Mouse (Mus musculus) layer of hippocampus, adult 9-11 months (tissue): Measurements from ENCODE around the gene Srgn.
A peak's percentile ranks its signal among the peaks of the same experiment; 100 is the strongest.
"Not testable (repeated sequence)": the region's sequence is repeated elsewhere in the genome, so short reads cannot be mapped to it uniquely, and the experiment has no call there.

Source experiments
- DNase-seq: peaks from one replicate; pipeline ENCODE4 v3.0.0; 2022

Srgn gene

GRCm38 (mm10) chr10:62520911-62521310, 6.3 kb downstream of the Srgn start:
- DNase-seq = no peak

GRCm38 (mm10) chr10:62517511-62517910, 9.7 kb downstream of the Srgn start:
- DNase-seq = no peak

DNA sequence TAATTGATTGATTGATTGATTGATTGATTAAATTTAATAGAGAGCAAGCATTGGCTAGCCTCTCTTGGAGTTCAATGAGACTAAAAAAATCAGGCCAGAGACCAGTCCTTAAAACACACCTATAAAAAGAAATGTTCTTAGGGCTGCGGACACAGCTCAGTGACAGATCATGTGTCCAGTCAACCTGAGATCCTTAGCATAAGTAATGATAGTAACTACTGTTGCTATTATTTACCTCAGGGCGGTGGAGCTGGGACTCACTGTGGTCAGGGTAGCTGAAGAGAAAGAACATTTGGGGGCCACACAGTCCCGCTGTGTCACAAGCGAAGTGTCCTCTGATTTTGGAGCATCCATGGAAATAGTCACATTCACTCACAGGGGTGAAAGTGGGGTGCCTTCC, 14.4 kb downstream of the Srgn start:
- no peak for DNase-seq

DNA sequence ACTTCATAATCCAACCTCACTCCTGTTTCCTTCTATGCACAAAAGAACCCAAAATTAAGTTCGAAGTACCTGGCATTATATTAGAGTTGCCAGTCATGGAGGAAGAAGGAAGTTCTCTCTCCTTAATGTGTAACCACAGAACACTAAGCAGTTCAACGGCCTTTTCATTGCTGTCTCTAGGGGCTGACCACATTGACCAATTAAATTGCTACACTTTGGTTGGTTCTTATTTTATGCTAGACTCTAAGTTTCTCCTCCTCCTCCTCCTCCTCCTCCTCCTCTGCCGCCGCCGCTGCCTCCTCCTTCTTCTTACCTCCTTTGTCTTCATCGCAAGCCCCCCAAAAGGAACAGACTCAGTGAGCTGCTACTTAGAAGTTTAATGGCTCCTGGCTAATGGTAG, 15.7 kb downstream of the Srgn start:
- no peak for DNase-seq

DNA sequence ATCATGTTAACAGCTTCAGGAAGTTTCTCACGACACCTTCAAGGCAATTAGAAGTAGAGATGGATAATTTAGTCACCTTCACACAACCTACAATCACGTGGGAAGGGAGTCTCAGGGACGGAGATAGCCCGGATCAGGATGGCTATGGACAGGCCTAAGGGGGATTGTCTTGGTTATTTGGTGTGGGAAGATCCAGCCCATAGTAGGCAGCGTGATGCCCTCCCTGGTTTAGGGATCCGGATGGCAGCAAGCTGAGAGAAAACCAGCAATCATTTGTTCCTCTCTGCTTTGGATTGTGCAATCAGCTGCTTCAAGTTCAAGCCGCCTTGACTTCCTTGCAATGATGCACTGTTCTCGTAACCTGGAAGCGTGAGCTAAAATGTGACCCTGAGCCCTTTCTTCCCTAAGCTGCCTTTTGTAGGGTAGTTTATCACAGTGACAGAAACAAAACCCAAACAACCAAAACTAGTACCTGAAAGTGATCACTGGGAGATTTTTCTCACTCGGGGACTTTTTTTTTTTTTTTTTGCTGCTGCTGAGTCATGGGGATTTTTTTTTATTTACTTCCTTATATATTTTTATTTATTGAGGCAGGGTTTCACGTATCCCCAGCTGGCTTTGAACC, 18.1 kb downstream of the Srgn start:
- DNase-seq = no peak

DNA sequence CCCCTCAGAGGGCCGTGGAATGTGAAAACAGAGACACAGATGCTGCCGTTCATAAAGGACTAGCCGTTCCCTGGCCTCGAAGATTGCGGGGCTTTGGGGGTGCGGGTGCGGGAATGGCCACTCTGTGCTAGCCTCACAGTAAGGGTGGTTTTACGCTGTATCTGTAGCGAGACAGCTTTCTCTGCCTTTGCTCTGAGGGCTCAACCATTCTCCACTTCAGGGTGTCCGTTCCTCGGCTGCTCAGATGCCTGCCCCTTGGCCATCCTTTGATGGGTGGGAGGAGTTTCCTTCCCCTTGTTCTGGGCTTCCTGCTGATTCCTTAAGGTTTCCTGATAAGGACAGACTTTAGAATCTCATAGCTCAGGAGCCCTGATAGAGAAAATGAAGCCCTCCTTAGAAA, 18.8 kb downstream of the Srgn start:
- no peak for DNase-seq

DNA sequence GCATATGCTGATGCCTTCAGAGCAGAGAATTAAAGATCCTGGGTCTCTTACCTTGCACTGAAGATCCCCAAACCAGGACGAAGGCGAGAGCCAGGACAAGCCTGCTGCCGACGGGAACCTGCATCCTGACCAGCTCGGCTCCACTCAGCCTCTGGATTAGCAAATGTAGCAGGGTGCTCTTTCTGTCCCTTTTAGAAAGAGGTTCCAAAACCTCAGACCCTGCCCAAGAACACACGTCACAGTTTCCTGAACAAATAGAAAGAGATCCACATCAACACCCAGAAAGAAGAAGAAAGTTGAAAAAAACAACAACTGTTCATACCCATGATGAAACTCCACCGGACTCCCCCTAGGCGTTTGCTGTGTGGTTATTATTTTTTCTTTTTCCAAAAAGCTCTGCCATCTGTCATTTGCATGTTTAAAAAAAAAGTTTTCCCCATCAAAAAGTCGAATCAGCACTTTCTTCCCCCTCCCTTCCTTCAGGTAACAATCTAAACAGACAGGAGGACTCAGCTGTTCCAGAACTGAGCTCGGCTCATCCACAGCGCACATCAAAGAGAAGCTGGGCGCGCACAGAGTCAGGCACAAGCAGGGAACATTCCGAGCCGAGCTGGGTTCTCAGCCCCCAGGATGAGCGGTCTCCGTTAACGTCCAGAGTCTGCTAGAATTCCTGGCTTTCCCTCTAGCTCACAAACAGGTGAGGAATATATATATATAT, 19.5 kb downstream of the Srgn start:
- DNase-seq = peak; percentile 53

- no peak for DNase-seq
These were observed 20.2 kb downstream of the Srgn start for GRCm38 (mm10) chr10:62507071-62507470.

DNA sequence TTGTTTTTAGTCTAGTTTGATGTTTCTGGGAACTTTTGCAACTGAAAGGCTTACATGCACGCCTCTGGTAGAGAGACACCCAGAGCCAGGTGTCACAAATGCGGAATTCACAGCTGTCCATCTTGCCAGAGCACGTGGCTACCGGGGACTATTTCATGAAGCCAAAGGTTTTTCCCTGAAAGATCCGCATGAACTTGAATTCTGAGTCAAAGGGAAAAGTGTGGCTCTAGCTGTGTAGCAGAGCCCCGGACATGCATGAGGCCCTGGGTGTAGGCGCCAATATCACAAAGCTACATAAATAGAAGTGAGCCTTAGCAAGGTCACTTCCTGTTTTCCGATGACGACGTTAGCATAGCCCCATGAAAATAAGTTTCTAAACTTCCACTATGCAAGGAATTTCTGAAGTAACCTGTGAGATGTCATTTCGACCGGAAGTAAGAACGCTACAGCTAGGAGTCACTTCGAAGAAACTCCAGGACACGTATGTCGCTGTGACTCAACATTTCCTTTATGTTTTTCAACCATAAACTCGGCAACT, 21.2 kb downstream of the Srgn start:
- no peak for DNase-seq

- DNase-seq = no peak
These were observed 21.8 kb downstream of the Srgn start for GRCm38 (mm10) chr10:62505224-62505983.

GRCm38 (mm10) chr10:62503836-62504628, 23.2 kb downstream of the Srgn start:
- DNase-seq = no peak

GRCm38 (mm10) chr10:62503353-62503752, 23.9 kb downstream of the Srgn start:
- no peak for DNase-seq

GRCm38 (mm10) chr10:62501951-62502350, 25.3 kb downstream of the Srgn start:
- no peak for DNase-seq

DNA sequence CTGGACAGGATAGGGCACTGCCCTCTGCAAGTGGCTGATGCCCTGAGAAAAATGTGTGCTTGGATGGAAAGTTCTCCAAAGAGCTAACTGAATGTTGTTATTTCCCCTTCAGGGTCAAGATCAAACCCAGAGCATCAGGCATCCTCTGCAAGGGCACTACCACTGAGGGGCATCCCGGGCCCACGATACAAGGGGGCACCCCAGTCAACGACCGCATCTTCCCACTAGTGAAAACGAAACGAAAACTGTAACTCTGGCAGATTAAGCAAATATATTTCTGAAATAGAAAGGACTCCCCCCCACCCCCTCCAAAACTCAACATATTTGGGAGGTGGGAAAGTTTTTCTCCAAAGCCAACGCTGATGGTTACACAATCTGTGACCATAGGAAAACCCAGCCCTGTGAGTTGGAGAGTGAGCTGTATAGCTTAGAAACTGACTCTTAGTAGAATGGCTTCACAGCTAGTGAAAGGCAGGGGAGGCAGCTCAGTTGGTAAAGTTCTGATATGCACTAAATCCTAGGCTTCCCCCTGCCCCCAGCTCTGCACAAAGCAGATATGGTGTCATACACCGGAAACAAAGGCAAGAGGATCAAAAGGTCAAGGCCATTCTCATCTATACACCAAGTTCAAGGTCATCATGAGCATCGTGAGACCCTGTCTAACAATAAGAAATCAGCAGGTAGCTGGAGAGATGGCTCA, 26.2 kb downstream of the Srgn start:
- no peak for DNase-seq

- peak; percentile 27 for DNase-seq
These were observed 26.9 kb downstream of the Srgn start for GRCm38 (mm10) chr10:62500088-62500915.

DNA sequence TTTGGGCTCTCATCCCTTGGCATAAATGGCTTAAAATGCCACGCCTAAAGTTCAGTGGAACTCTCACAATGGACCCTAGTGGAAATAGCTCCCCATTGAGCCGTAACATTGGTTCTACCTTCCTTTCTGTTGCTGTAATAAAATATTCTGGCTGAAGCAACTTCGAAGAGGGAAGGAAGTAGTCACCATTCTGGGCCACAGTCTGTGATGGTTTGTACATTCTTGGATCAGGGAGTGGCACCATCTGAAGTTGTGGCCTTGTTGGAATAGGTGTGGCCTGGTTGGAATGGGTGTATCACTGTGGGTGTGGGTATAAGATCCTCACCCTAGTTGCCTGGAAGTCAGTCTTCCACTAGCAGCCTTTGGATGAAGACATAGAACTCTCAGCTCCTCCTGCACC, 35.6 kb downstream of the Srgn start:
- not testable (repeated sequence) for DNase-seq

- DNase-seq = no peak
These were observed 39.0 kb downstream of the Srgn start for GRCm38 (mm10) chr10:62488266-62488665.

- DNase-seq = peak; percentile 99
These were observed 40.4 kb downstream of the Srgn start, which contains the start of gene Vps26a for GRCm38 (mm10) chr10:62486618-62487415. Gene Vps26a (minus strand): TSS chr10:62486805.

DNA sequence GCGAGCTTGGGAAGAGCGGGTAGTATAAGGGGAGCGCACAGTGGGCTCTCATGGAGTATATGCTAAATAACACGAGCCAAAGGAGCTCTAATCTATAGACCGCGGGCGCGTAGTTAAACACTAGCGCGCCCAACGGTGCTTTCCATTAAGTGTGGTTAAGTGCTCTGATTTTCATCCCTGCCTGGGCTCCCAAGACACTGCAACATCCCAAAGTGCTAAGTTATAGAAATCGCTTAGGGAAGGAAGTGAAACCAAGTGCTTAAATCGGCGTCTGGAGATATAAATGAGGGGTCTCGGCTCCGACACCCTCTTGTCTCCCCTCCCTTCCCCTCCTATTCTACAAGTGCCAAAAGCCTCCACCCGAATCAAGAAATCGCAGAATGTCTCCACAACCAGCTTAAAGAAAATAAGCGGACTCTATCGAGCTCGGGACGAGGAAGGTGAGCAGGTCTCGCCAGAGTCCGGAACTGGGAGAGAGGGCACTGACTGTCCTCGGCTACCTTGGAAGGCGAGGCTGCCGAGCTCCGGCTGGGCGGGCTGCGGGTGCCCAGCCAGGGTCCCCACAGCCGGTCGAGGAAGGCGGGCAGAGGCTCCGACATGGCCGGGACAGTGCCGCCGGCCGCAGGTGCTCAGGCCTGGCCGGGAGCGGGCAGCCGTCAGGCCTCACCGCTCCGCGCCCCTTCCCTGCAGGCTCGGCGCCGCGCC, 41.2 kb downstream of the Srgn start:
- no peak for DNase-seq
